Mouse (Mus musculus) retina, adult 2 months (tissue): ENCODE measurements at regions not wholly inside any gene's neighbourhood (a gene's known extent, or its start where the extent isn't known, plus 50 kb on each side); places are given as distances from the start of the nearest gene placed in this dataset.

ENCODE experiments used
- DNase-seq: peaks from one replicate; pipeline ENCODE4 v3.0.0-alpha.2; 2012; ENCODE audit warnings: low read depth, low spot score

DNA sequence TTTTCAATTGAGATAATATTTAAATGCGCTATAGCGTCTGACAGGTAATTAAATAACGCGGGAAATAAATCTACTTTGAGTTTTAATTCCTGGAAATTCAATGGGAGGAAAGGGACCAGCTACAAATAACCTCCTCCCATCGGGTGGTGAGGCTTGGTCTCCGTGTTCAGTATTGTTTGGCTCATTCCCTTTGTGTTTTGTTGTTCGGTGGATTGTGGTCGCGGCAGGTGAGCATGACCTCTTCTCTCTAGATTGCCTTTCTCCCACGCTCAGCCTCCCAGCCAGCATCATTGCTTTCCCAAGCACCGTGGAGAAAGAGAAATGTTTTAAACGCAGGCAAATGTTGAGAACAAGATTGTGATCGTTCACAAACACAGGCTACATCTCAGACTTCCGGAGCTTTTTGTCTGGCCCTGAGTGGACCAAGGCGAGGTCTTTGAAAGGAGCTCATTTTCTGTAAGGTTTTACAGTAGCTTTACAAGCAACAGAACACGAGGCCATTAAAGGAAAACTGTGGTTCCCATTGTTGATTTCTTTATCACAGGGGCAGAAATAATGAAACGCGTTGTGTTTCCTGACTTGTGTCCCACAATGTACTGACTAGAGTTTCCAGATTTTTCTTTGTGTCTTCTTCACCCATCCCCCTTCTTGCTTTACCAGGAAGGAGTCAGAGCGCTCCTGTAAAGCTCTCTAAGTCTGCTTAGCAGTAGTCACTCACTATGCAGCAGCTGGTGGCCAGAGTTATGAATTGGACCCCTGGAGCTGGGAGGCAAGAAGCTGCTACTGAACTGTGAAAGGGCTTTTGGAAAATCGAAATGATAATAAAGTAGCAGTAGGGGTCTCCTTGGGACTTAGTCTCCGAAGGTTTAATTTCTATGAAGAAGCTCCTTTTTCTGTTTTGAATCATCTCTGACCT is 337.7 kb downstream of the Galc start:
- DNase-seq, result no peak

DNA sequence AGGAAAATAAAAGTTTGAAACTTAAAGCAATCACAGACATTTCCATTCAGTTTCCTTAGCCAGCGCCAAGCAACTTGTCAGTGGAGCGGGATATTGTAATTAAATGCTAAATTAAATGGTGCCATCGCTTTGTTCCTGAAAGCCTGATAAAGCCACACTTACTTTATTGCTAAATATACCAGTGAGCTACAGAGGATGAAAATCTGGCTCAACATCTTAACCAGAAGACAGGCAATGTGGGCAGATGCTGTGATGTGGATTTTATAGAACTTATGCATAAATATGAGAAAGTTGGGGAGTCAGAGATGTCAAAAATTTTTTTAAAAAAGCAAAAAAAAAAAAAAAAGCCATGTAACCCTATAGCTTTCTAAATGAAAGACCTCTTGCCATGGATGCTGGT is 340.8 kb downstream of the Galc start:
- no peak for DNase-seq

- DNase-seq, result no peak
These were observed 344.2 kb downstream of the Galc start for GRCm38 (mm10) chr12:97915026-97915425.

- DNase-seq, result no peak
These were observed 346.5 kb downstream of the Galc start for GRCm38 (mm10) chr12:97912730-97913129.

DNA sequence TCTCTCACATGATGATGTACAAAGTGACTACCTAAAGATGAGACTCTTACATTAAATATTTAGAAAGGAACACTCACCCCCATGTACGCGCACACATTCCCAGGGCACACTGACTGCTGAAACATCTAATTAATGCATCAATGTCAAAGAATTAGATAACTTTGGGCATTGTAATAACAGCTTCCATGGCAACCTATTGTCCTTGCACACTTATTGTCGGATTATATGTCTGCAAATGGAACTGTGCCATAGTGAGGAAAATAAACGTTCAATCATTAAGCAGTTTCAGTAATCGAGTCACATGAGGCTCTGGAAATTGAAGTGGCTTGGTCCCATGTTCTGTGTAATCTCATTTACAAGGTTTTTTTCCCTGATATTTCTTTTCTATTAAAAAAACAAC is 360.0 kb downstream of the Galc start:
- no peak for DNase-seq

GRCm38 (mm10) chr12:97898178-97898577 is 361.1 kb downstream of the Galc start:
- DNase-seq, result no peak

GRCm38 (mm10) chr12:97895981-97896380 is 363.3 kb downstream of the Galc start:
- no peak for DNase-seq

DNA sequence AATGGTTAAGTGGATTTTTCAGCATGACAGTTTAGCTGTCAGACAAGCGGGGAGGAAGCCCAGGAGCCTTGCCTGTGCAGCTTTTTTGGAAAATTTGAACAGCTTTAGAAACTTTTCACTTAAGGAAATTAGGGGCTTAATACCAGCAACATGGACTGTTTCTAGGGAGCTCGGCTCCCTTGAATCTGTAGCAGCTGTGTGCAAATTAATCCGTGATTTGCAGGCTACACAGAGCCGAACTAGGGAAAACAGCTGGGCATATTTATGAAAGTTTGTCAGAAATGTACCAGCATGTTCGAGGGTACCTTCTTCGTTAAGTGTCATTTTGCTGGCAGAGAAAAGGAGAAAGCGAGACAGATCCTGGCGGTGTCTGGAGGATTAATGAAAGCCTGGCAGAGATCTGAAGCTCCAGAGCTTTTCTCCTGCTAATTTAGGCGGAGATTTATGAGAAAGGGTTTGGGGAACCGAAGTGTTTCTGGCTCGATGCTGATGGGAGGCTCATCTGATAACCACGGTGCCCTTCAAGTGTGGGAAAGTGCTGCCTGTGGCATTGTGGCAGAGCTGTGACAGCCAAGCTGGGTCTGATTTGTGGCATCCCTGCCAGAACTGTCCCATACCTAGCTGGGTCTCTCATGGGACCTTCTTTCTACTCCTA is 370.3 kb downstream of the Galc start:
- DNase-seq, result no peak

DNA sequence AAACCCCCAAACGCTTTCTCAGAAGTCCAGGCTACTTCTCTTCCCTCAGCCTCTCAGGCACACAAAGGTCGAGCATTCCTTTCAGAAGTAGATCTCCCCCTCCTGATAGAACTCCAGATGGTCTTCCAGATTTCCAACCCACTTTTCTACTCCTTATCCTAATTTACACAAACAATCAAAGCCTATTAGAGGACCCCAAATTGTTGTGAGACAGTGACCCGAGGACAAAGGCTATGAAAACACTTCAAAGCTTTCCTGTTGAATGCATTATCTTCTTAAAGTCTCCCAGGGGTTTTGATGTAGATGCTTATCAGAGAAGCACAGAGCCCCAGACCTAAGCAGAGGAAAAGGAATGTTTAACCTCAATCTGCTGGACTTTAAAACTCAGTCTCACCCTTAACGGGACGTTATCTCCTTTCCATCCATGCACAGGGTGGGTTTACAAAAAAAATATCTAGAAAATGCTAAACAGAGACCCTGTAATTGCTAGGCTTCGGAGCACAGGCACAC is 370.9 kb downstream of the Galc start:
- DNase-seq, result no peak

DNA sequence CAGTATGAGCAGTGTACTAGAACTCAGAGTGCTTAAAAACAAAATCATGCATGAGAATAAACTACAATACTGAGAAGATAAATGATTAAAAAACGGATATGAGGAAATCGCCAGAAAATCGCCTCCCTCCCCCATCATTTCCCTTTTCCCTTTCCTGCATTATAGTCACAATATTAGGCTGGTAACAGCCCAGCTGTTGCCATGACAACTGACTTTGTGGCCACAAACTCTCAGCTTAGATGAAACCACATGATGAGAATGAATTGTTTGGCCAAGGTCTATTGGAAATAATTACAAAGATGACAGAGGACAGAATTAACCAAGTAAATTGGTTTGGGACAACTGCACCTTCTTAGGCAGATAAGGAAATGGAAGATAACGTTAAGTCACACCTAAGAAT is 376.8 kb downstream of the Galc start:
- no peak for DNase-seq

- peak; percentile 38 for DNase-seq
These were observed 386.9 kb downstream of the Galc start for GRCm38 (mm10) chr12:97872391-97872790.

DNA sequence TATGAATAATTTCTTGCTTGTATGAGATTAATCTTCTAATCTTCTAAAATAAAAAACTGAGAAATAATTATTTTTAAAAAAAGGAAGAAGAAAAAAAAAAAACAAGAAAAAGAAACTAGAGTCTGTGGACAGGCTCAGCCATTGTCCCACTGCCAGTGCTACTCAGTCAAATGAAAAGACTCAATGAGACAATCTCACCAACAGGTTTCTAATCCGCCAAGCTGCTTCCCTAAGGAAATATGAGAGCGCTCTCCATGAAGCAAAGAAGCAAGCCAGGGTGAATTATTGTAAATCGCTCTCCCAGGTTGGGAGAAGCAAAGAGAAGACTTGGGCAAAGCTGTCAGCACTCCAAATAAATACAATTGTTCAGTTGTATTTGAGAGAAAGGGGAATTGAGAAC is 396.3 kb downstream of the Galc start:
- DNase-seq, result no peak

GRCm38 (mm10) chr12:97836202-97836908 is 422.9 kb downstream of the Galc start:
- DNase-seq, result no peak

GRCm38 (mm10) chr12:97793364-97794120 is 465.7 kb downstream of the Galc start:
- no peak for DNase-seq

DNA sequence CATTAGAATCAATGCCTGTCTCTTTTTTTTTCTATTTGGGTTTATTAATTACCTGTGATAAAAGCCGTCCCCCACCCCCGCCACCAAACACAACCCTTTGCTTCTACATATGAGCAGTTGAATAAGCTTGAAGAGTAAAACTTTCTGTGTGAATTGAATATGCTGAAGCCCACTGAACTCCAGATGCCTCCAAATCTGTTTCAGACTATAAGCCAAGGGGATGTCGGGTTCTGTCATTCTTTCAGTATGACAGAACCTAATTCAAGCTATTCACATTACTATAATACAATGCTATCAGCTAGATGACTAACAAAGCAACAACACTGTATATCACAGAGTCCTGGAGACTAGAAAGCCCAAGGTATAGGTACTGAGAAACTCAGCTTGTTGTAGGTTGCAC is 475.8 kb downstream of the Galc start:
- no peak for DNase-seq

DNA sequence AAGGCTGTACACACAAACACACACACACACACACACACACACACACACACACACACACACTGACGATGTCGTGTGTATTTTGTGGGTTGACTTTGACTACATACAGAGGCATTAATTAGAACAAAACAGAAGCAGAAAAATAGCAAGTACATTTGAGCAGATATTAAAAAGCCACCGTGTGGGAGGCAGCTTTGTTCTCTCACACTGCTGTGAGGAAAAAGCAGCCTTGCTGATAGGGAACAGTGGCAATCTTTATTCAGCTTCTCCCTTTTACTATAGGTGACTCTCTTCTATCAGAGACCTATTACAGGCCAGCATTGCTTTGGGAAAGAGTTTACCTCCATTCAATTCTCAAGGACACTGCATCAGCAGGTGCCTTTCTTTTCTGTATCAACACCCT is 500.1 kb downstream of the Galc start:
- no peak for DNase-seq

GRCm38 (mm10) chr12:97758624-97759023 is 500.6 kb downstream of the Galc start:
- DNase-seq, result no peak

- no peak for DNase-seq
These were observed 509.1 kb downstream of the Galc start for GRCm38 (mm10) chr12:97750166-97750565.

- DNase-seq, result no peak
These were observed 518.3 kb downstream of the Galc start for GRCm38 (mm10) chr12:97740927-97741326.

GRCm38 (mm10) chr12:97732078-97732580 is 527.1 kb downstream of the Galc start:
- no peak for DNase-seq

DNA sequence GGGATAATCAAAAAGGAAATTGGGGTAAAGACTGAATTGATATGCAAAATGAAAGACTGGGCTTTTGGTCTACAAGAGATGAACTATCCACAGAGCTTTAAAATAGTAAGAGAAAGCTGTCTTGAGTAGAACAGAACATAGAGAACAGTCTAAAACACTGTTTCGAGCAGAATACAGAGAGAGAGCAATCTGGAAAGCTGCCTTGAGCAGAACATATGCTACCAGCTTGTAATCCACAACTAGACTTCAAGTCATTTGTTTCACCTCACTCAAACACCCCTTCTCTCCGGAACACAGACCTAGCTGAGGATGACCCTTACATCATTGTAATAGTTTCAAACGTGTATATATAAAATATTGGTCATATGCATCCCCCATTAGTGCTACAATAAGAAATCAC is 538.7 kb downstream of the Galc start:
- no peak for DNase-seq
